Mouse (Mus musculus) embryonic facial prominence, embryonic 12.5 days (tissue): ENCODE data around the gene Fignl2. TPM values are rescaled to one million over a fixed set of nuclear protein-coding genes. Genes with fewer than 3 reads are reported as not detected.

Source experiments
- ATAC-seq: fragments of 200-750 bp; cut with Nextera tagmentation; 2 replicates; pipeline ENCODE4 v1.8.0; 2017; ENCODE audit not compliant: insufficient number of reproducible peaks, insufficient read depth, low FRiP score, low TSS enrichment
- H3K27ac ChIP-seq: fragments of 300-500 bp; sonication (generic); 2 replicates; pipeline ENCODE4 v1.5.1; 2016; ENCODE audit warnings: mild to moderate bottlenecking
- H3K27me3 ChIP-seq: fragments of 300-500 bp; sonication (generic); 2 replicates; pipeline ENCODE4 v1.6.1; 2016; ENCODE audit warnings: mild to moderate bottlenecking, moderate library complexity
- H3K36me3 ChIP-seq: fragments of 300-500 bp; sonication (generic); 2 replicates; pipeline ENCODE4 v1.6.1; 2016; ENCODE audit warnings: mild to moderate bottlenecking
- H3K4me1 ChIP-seq: fragments of 300-500 bp; sonication (generic); 2 replicates; pipeline ENCODE4 v1.6.1; 2016
- H3K4me2 ChIP-seq: fragments of 300-500 bp; sonication (generic); replicated peaks from 2 replicates; pipeline ENCODE4 v1.6.1; 2016; ENCODE audit warnings: mild to moderate bottlenecking, moderate library complexity
- H3K4me3 ChIP-seq: fragments of 300-500 bp; sonication (generic); 2 replicates; pipeline ENCODE4 v1.5.1; 2016; ENCODE audit warnings: mild to moderate bottlenecking
- H3K9ac ChIP-seq: fragments of 300-500 bp; sonication (generic); 2 replicates; pipeline ENCODE4 v1.6.1; 2016; ENCODE audit warnings: mild to moderate bottlenecking, moderate library complexity
- H3K9me3 ChIP-seq: fragments of 300-500 bp; sonication (generic); 2 replicates; pipeline ENCODE4 v1.6.1; 2016; ENCODE audit warnings: mild to moderate bottlenecking, moderate library complexity
- WGBS: fragments of 180-500 bp; shearing (Covaris S2); methylation state at CpG from one replicate; pipeline ENCODE4 v1.1.7; 2016; 5-methylcytosine and 5-hydroxymethylcytosine counted together
- polyA plus RNA-seq: library from polyadenylated mRNA; unstranded; fragments of >200 nt; fragmentation: Nextera tagmentation; extraction: Ambion mirVana; gene quantifications from 2 replicates; pipeline ENCODE4 v1.2.1, GENCODE M21; 2016

The Fignl2 gene
- polyA plus RNA-seq, 1 experiment from 2014 or later = 0.38 TPM

GRCm38 (mm10) chr15:101065069-101065468 is 13.3 kb downstream of the Fignl2 start:
- Histone ChIP-seq H3K9ac (no peak overlapping the region), H3K9me3 (no peaks in the 10 kb centered on the region), H3K4me3 (no peak overlapping the region), H3K36me3 (no peaks in the 10 kb centered on the region), H3K4me2 (no peak overlapping the region; the same call in 1 of the 2 replicates), H3K27ac (no peak overlapping the region), H3K27me3 (no peaks in the 10 kb centered on the region), H3K4me1 (peaks cover 65% of the 10 kb centered on the region)
- 18% methylated on average over 6 of the region's 6 CpGs for WGBS
- no peak for ATAC-seq

DNA sequence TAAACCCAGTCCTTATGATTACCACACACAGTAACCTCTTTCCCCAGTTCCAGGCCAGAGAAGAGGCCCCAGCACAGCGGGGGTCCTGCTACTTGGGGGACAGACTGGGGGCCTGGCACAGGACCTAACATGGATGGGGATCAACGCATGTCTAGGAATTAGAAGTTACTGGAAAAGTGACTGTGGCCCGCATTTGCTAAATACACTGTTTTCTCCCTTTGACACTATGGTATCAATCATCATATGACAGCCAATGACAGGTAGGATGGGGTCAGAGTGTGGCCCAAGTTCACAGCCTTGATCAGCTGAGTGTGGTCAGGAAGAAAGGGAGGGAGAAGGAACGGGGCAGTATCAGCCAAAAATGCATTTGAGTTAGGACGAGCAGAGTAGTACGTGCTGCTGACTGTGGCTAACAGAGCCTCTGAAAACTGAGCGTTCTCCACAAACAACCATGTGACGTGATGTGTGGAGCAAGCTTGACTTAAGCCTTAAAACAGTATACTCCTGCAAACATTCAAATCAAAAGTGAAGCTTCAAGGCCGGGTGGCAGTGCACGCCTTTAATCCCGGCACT is 18.0 kb downstream of the Fignl2 start:
- Histone ChIP-seq H3K4me2 (no peak overlapping the region), H3K9ac (no peak overlapping the region), H3K4me1 (peaks cover 28% of the 10 kb centered on the region), H3K27ac (no peak overlapping the region), H3K27me3 (peaks cover 3% of the 10 kb centered on the region; the same call in 1 of the 2 replicates), H3K4me3 (no peak overlapping the region), H3K36me3 (no peaks in the 10 kb centered on the region), H3K9me3 (no peaks in the 10 kb centered on the region)
- no peak for ATAC-seq
- 61% methylated on average over 11 of the region's 11 CpGs for whole genome bisulfite sequencing

DNA sequence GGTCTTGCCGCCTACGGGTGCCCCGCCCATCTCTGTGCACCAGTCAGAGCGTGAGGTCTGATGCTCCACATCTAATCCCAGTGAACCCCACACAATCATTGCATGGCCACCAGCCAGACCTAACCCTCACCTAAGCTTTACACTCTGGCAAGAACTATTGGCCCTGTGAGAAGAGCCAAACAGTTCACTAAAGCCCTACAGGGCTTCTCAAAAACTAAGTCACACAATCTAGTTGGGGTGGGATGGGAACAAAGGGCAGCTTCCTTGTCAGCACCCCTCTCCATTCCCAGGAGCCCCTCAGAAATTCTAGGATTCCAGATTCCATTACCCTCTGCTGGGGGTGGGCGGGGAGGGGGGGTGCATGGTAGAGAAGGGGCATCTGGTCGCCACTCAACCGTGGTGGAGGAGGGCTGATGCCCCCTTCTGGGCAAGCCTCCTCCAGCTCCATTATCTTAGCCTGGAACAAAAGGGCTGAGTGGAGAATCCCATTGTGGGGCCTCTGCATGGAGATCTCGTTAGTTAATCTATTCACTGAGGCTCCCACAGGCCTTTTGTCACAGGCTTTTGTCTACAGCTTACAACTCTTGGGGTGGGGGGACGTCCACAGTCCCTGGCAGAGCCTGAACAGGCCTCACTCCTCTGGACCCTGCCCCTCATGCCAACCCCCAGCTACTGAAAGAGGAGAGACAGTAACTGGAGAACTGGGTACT is 18.6 kb downstream of the Fignl2 start:
- Histone ChIP-seq H3K36me3 (no peaks in the 10 kb centered on the region), H3K27me3 (peaks cover 10% of the 10 kb centered on the region), H3K4me3 (no peak overlapping the region), H3K4me1 (peaks cover 22% of the 10 kb centered on the region), H3K9me3 (no peaks in the 10 kb centered on the region), H3K9ac (no peak overlapping the region), H3K4me2 (no peak overlapping the region), H3K27ac (no peak overlapping the region)
- 41% methylated on average over 9 of the region's 9 CpGs for WGBS
- ATAC-seq = no peak

DNA sequence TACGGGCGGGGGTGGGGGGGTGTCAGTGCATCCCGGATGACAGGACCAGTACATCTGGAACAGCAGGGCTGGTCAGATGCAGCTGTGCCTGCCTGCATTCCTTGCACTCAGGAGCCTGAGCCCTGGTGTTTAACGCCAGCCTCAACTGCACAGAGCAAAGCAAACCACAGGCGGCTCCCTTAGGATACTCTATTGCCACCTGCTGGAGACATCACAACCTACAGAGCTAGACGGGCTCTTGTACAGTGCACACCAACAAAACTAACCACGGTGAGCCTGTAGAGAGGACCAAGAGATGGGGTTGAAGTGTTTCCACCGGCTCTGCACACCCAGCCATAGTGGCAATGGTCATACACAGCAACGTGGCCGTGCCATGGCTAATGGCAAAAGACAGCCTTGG is 22.1 kb downstream of the Fignl2 start:
- 41% methylated on average over 10 of the region's 10 CpGs for WGBS
- H3K36me3 ChIP-seq = peaks cover 10% of the 10 kb centered on the region; the same call in 1 of the 2 replicates
- peaks cover 39% of the 10 kb centered on the region for H3K27me3 ChIP-seq
- H3K4me2 ChIP-seq = no peak overlapping the region
- H3K27ac ChIP-seq = no peak overlapping the region
- H3K4me3 ChIP-seq = no peak overlapping the region
- H3K9ac ChIP-seq = no peak overlapping the region
- no peaks in the 10 kb centered on the region for H3K9me3 ChIP-seq
- H3K4me1 ChIP-seq = peaks cover 21% of the 10 kb centered on the region
- peak; percentile 65; the same call in 1 of the 2 replicates for ATAC-seq

DNA sequence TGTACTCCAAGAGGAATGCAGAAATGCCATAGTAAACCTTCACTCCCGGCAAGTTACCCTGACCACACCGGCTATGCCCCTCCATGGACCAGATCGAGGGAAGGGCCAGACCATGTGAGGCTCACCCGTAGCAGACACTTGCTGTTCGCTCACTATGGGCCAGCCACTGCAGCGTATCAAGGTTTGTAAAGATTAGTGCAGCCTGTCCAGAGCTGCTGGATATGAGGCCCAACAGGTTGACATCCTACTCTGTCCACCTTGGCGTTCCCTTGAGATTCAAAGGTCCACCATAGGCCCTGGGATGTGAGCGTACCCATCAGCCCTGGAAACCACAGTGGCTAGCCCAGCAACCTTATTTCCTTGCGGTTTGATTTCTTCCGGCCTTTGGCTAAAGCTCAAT is 23.8 kb downstream of the Fignl2 start:
- peaks cover 10% of the 10 kb centered on the region; the same call in 1 of the 2 replicates for H3K36me3 ChIP-seq
- H3K27me3 ChIP-seq = peaks cover 43% of the 10 kb centered on the region
- ATAC-seq = no peak
- H3K9me3 ChIP-seq = no peaks in the 10 kb centered on the region
- H3K4me1 ChIP-seq = peaks cover 12% of the 10 kb centered on the region
- no peak overlapping the region for H3K4me3 ChIP-seq
- H3K27ac ChIP-seq = no peak overlapping the region
- no peak overlapping the region for H3K4me2 ChIP-seq
- WGBS = 73% methylated on average over 10 of the region's 10 CpGs
- H3K9ac ChIP-seq = no peak overlapping the region

DNA sequence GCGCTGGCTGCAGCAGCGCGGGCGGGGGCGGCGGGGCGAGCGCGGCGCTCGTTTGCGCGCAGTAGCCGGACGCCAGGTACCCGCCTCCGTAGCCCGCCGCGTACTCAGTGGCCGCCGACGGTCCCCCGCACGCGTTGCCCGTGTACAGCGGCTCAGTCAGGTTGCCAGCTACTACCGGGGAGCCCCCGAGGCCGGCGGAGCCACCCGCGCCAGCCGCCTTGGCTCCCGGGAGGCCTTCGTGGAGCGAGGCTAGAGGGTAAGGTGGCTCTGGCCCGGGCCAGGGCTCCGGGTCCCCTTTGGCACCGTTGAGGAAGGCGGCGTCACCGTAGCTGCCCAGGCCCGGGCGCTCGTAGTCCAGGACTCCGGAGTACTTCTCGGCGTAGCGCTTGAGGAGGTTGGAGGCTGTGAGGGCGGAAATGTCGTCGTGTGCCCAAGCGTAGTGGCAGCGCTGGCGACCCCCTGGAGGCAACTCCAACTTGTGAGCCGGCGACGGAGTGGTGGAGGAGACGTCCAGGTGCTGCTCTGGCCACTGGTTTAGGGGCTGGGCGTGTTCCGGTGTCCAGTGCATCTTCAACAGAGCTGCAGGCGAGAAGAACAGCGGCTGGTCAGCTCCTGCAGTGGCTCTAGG is 24.4 kb downstream of the Fignl2 start:
- Histone ChIP-seq H3K27me3 (peaks cover 45% of the 10 kb centered on the region), H3K4me3 (peak overlapping the region; percentile 33), H3K4me2 (peak overlapping the region; percentile 63), H3K27ac (no peak overlapping the region), H3K9me3 (no peaks in the 10 kb centered on the region), H3K9ac (peak overlapping the region; percentile 44), H3K4me1 (peaks cover 10% of the 10 kb centered on the region; the same call in 1 of the 2 replicates), H3K36me3 (peaks cover 10% of the 10 kb centered on the region; the same call in 1 of the 2 replicates)
- whole genome bisulfite sequencing = 11% methylated on average over 65 of the region's 65 CpGs
- ATAC-seq = no peak

- Histone ChIP-seq H3K27ac (no peak overlapping the region), H3K4me3 (peak overlapping the region; percentile 33), H3K9me3 (no peaks in the 10 kb centered on the region), H3K36me3 (peaks cover 10% of the 10 kb centered on the region; the same call in 1 of the 2 replicates), H3K4me2 (peak overlapping the region; percentile 63), H3K27me3 (peaks cover 51% of the 10 kb centered on the region), H3K4me1 (peaks cover 10% of the 10 kb centered on the region; the same call in 1 of the 2 replicates), H3K9ac (peak overlapping the region; percentile 44)
- 23% methylated on average over 113 of the region's 120 CpGs for WGBS
- no peak for ATAC-seq
Observed at GRCm38 (mm10) chr15:101052560-101053501, 25.5 kb downstream of the Fignl2 start.

DNA sequence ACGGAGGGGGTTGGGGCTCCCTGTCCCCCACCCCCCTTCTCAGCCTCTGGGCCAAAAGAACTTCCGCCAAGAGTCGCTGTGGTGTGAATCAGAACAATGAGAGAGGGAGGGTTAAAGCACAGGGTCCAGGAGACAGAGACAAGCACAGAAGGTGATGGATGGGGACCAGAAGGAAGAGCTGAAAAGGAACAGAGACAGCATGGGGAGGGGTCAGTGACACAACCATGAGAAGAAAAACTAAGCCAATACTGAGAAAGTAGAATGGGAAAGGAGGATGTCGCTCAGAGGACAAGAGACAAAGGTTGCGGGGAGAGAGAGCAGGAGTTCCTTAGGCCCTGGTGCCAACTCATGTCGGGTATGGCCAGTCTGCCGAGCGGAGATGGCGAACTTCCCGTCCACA is 26.5 kb downstream of the Fignl2 start:
- no peak for ATAC-seq
- H3K4me3 ChIP-seq = no peak overlapping the region
- peaks cover 10% of the 10 kb centered on the region; the same call in 1 of the 2 replicates for H3K36me3 ChIP-seq
- no peak overlapping the region for H3K4me2 ChIP-seq
- 67% methylated on average over 10 of the region's 10 CpGs for WGBS
- peaks cover 58% of the 10 kb centered on the region for H3K27me3 ChIP-seq
- no peak overlapping the region for H3K9ac ChIP-seq
- no peaks in the 10 kb centered on the region for H3K9me3 ChIP-seq
- H3K4me1 ChIP-seq = peaks cover 14% of the 10 kb centered on the region; the same call in 1 of the 2 replicates
- no peak overlapping the region for H3K27ac ChIP-seq

DNA sequence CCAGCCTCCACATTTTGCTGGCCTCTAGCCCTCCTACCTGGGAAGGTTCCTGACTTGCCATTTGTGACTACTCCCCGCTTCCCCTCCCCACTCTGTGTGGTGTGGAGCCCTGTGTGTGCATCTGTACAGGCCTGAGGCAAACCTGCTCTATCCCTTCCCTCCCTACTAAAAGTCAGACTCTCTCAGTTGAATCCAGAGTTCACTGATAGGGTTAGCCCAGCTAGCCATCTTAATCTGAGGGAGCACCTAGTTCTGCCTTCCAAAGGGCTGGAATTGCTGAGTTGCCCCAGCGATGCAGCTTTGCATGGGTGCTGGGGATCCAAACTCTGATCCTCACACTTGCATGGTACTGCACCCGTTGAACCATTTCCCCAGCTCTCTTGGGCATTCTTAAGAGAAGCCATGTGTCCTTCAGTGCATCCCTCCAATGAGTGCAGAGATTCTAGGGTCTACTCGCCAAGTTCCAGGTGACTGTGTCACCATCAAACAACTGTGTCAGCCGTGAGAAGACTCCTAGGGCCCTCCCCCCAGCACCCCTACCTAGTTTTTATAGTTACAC is 29.9 kb downstream of the Fignl2 start:
- H3K27ac ChIP-seq = no peak overlapping the region
- 44% methylated on average over 5 of the region's 5 CpGs for WGBS
- H3K4me3 ChIP-seq = no peak overlapping the region
- H3K9me3 ChIP-seq = no peaks in the 10 kb centered on the region
- H3K4me2 ChIP-seq = no peak overlapping the region
- peaks cover 60% of the 10 kb centered on the region for H3K27me3 ChIP-seq
- ATAC-seq = no peak
- H3K9ac ChIP-seq = no peak overlapping the region
- H3K36me3 ChIP-seq = peaks cover 10% of the 10 kb centered on the region; the same call in 1 of the 2 replicates
- H3K4me1 ChIP-seq = peaks cover 25% of the 10 kb centered on the region; the same call in 1 of the 2 replicates

GRCm38 (mm10) chr15:101047194-101047555 is 31.2 kb downstream of the Fignl2 start, which contains the start of gene Gm47841:
Gene Gm47841, minus strand, starts transcription at chr15:101047397.
- peaks cover 55% of the 10 kb centered on the region for H3K27me3 ChIP-seq
- no peak for ATAC-seq

More at GRCm38 (mm10) chr15:101047194-101047555, 31.2 kb downstream of the Fignl2 start, which contains the start of gene Gm47841:
- no peak within 1 kb of the TSS for H3K27ac ChIP-seq
- peak within 1 kb of the TSS; percentile 53 for H3K4me3 ChIP-seq
- H3K9me3 ChIP-seq = no peaks in the 10 kb centered on the region
- H3K4me1 ChIP-seq = peaks cover 20% of the 10 kb centered on the region; the same call in 1 of the 2 replicates
- WGBS = under 1% methylated on average over 23 of the region's 23 CpGs
- H3K9ac ChIP-seq = peak within 1 kb of the TSS; percentile 56
- no peaks in the 10 kb centered on the region for H3K36me3 ChIP-seq
- peak within 1 kb of the TSS; percentile 97 for H3K4me2 ChIP-seq
